In the genomic region with DNA sequence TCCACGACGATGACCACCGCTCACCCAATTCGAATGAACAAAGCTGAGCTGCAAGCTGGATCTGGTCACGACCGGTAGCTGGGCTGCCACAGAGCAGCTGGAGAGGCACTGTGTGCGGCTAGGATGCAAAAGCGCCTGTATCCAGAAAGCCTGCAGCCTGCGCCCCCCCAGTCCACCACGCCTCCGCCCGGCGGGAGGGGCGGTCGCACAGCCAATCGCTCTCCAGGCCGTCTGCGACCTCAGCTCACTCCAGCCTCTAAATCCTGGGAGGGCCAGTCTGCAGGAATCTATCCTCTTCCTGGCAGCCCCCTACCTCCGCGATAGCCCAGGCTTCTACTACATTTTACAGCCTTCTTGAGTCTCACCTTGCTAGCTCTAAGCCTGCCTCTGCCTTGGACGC, we compare ENCODE assay signal across 8 mouse cellular contexts. TPM values are rescaled to one million over a fixed set of nuclear protein-coding genes. Genes with fewer than 3 reads are reported as not detected.
A peak's percentile ranks its signal among the peaks of the same experiment; 100 is the strongest.
DNase-seq lines count a peak whose midpoint lies in the region; ATAC-seq lines count a peak whose summit lies in the region.

A gene (minus strand): TSS at position 116 of the 400 bp plus-strand sequence.

- intact Hi-C loops in heart, postnatal 14 days (cut with DNase I) = no loop called here

- no peaks in the 10 kb centered on the region for H3K36me3 ChIP-seq in embryonic facial prominence, embryonic 11.5 days (replicated peaks; ENCODE audit: control insufficient read depth, insufficient read depth, low read depth, low read length)

- H3K4me2 ChIP-seq in embryonic facial prominence, embryonic 11.5 days (ENCODE audit: low read depth, low read length) = peak within 1 kb of the TSS; percentile 73

- DNase-seq in ovary, adult 18-20 months (ENCODE audit: low spot score) = peak; percentile 19
- DNase-seq in ovary, postnatal 10 days (ENCODE audit: low spot score) = no peak
- peak; percentile 71 for DNase-seq in embryonic facial prominence, embryonic 11.5 days (ENCODE audit: low spot score)
- DNase-seq in heart, postnatal 14 days = peak; percentile 54 to 57
- DNase-seq in layer of hippocampus, postnatal 25 days (ENCODE audit: extremely low spot score in 1 of 2, low spot score in 1 of 2) = peak in 1 of 2 experiments; percentile 27
- DNase-seq in mesoderm, embryonic 11.5 days (ENCODE audit: low read depth, low spot score) = peak; percentile 60
- peak; percentile 33 for DNase-seq in yolk sac, embryonic 10.5 days (ENCODE audit: low spot score)
- no peak for DNase-seq in cerebellum, adult 8-10 months

- H3K27ac ChIP-seq in embryonic facial prominence, embryonic 11.5 days (replicated peaks; ENCODE audit: low read depth, low read length) = 0 out of 2 replicates have a peak within 1 kb of the TSS, but pooled peaks have one; percentile 28

- peak; percentile 48 for ATAC-seq in embryonic facial prominence, embryonic 11.5 days (replicated peaks; ENCODE audit: insufficient number of reproducible peaks, low FRiP score, low TSS enrichment, low read depth)

- no peaks in the 10 kb centered on the region for H3K9me3 ChIP-seq in embryonic facial prominence, embryonic 11.5 days (replicated peaks; ENCODE audit: control insufficient read depth, low read length)

- H3K9ac ChIP-seq in embryonic facial prominence, embryonic 11.5 days (replicated peaks; ENCODE audit: low read length) = peak within 1 kb of the TSS; percentile 65

- no peaks in the 10 kb centered on the region for H3K4me1 ChIP-seq in embryonic facial prominence, embryonic 11.5 days (ENCODE audit: control insufficient read depth, insufficient read depth, low read length)

- WGBS in embryonic facial prominence, embryonic 11.5 days = 3% methylated on average over 21 of the region's 21 CpGs

- H3K4me3 ChIP-seq in embryonic facial prominence, embryonic 11.5 days (ENCODE audit: low read depth, low read length) = peak within 1 kb of the TSS; percentile 48

- 0 out of 2 replicates have a peak, but pooled peaks cover 3% of the 10 kb centered on the region for H3K27me3 ChIP-seq in embryonic facial prominence, embryonic 11.5 days (ENCODE audit: control insufficient read depth, insufficient read depth, low read length)

RNA-seq across cellular contexts. Expression of the gene that starts here (rescaled TPM):
- polyA plus RNA-seq in embryonic facial prominence, embryonic 11.5 days (2014; fragmentation: Nextera tagmentation; extraction: Ambion mirVana) = 17.0 and 28.7 TPM in 2 replicates
- 10 to 100 TPM; 21.3 to 48.5 TPM for total RNA-seq in heart, postnatal 14 days (2021)
- total RNA-seq in layer of hippocampus, postnatal 25 days (2021) = 100 to 1,000 TPM; 218 to 244 TPM

Comparison
In these comparisons a context has a peak if more than half of its experiments do, and no peak if none do; other contexts are left out.
1. RNA of the gene that starts here (total RNA-seq): 218 to 244 TPM in layer of hippocampus, postnatal 25 days; 21.3 to 48.5 TPM in heart, postnatal 14 days; every median in the first group is over 4 times any median in the second.
2. DNase-seq: peak in ovary, adult 18-20 months (single experiment), embryonic facial prominence, embryonic 11.5 days (single experiment), heart, postnatal 14 days (2 of 2), mesoderm, embryonic 11.5 days (single experiment) and yolk sac, embryonic 10.5 days (single experiment); none in ovary, postnatal 10 days (single experiment) and cerebellum, adult 8-10 months (single experiment).